Mouse (Mus musculus) kidney, adult 2 months (tissue): Measurements from ENCODE around the gene Ccdc114.

Experiments used
- CTCF ChIP-seq: fragments of 200-500 bp; conservative IDR thresholded peaks from 2 replicates; pipeline ENCODE4 v1.5.1; 2011; ENCODE audit warnings: low read depth, mild to moderate bottlenecking, control low read depth, low read length, moderate library complexity, mixed read lengths; ENCODE audit not compliant: insufficient read depth, insufficient read length
- POLR2A ChIP-seq: fragments of 200-500 bp; IDR thresholded peaks from one replicate; pipeline ENCODE4 v1.6.1; 2011; ENCODE audit warnings: low read depth, low read length, control low read depth

GRCm38 (mm10) chr7:45892651-45893050, 31.2 kb upstream of the Ccdc114 start:
- TF ChIP-seq CTCF (no peak), POLR2A (no peak)
